Mouse (Mus musculus): Measurements from ENCODE around the gene Slfn5. TPM values are rescaled to one million over a fixed set of nuclear protein-coding genes. Genes with fewer than 3 reads are reported as not detected.
A peak's percentile ranks its signal among the peaks of the same experiment; 100 is the strongest.
"Not testable (repeated sequence)": the region's sequence is repeated elsewhere in the genome, so short reads cannot be mapped to it uniquely, and the experiment has no call there.

Gene Slfn5
- polyA plus RNA-seq, 1 experiment from 2014 or later = 7.7 TPM

GRCm38 (mm10) chr11:82931671-82932450, 19.3 kb upstream of the Slfn5 start:
- H3K27me3 ChIP-seq (ENCODE audit: control insufficient read depth, insufficient read depth, low read length); H3K4me1 ChIP-seq (ENCODE audit: control insufficient read depth, insufficient read depth, low read length); H3K27ac ChIP-seq (ENCODE audit: low read length); H3K9me3 ChIP-seq (replicated peaks; ENCODE audit: control insufficient read depth, low read length); ATAC-seq (replicated peaks; ENCODE audit: extremely low read depth, insufficient read depth, low FRiP score): not testable (repeated sequence)
- Histone ChIP-seq H3K4me3 (ENCODE audit: low read length) (peak overlapping the region; percentile 53), H3K9ac (ENCODE audit: low read length) (peak overlapping the region; percentile 60), H3K4me2 (ENCODE audit: low read depth, low read length) (peak overlapping the region; percentile 76), H3K36me3 (ENCODE audit: control insufficient read depth, insufficient read depth) (peaks cover 56% of the 10 kb centered on the region)
- WGBS = 8% methylated on average over 118 of the region's 119 CpGs

- peak overlapping the region; percentile 76 for H3K4me2 ChIP-seq (ENCODE audit: low read depth, low read length)
- WGBS = 31% methylated on average over 29 of the region's 29 CpGs
- H3K9me3 ChIP-seq (replicated peaks; ENCODE audit: control insufficient read depth, low read length) = no peaks in the 10 kb centered on the region
- no peak for ATAC-seq (replicated peaks; ENCODE audit: extremely low read depth, insufficient read depth, low FRiP score)
- H3K9ac ChIP-seq (ENCODE audit: low read length) = peak overlapping the region; percentile 63
- H3K4me1 ChIP-seq (ENCODE audit: control insufficient read depth, insufficient read depth, low read length) = peaks cover 5% of the 10 kb centered on the region
- no peak overlapping the region for H3K27ac ChIP-seq (ENCODE audit: low read length)
- H3K4me3 ChIP-seq (ENCODE audit: low read length) = peak overlapping the region; percentile 53
- no peaks in the 10 kb centered on the region; the same call in 1 of the 2 replicates for H3K27me3 ChIP-seq (ENCODE audit: control insufficient read depth, insufficient read depth, low read length)
- H3K36me3 ChIP-seq (ENCODE audit: control insufficient read depth, insufficient read depth) = peaks cover 57% of the 10 kb centered on the region
These were observed 18.0 kb upstream of the Slfn5 start for GRCm38 (mm10) chr11:82933186-82933585.

GRCm38 (mm10) chr11:82943336-82943735, 7.8 kb upstream of the Slfn5 start:
- Histone ChIP-seq H3K9ac (ENCODE audit: low read length) (no peak overlapping the region), H3K4me1 (ENCODE audit: control insufficient read depth, insufficient read depth, low read length) (peaks cover 9% of the 10 kb centered on the region), H3K9me3 (replicated peaks; ENCODE audit: control insufficient read depth, low read length) (no peaks in the 10 kb centered on the region), H3K4me3 (ENCODE audit: low read length) (no peak overlapping the region), H3K4me2 (ENCODE audit: low read depth, low read length) (no peak overlapping the region), H3K27me3 (ENCODE audit: control insufficient read depth, insufficient read depth, low read length) (no peaks in the 10 kb centered on the region), H3K27ac (ENCODE audit: low read length) (no peak overlapping the region), H3K36me3 (ENCODE audit: control insufficient read depth, insufficient read depth) (peaks cover 25% of the 10 kb centered on the region)
- ATAC-seq (replicated peaks; ENCODE audit: extremely low read depth, insufficient read depth, low FRiP score) = no peak
- WGBS = 57% methylated on average over 6 of the region's 6 CpGs

DNA sequence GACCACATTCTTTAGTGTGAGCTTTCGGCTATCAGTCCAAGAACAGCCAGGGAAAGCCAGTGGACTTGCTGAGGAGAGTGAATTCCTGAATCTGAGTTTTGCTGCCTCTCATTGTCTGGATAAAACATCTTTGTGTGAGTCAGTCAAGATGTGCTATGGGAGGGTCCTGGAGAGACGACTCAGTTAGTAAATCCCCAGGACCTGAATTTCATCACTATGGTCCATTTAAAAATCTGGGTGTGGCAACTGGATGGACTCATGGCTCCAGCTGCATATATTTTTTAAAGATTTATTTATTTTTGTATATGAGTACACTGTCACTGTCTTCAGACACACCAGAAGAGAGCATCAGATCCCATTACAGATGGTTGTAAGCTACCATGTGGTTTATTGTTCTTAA, 5.5 kb upstream of the Slfn5 start:
- ATAC-seq (replicated peaks; ENCODE audit: extremely low read depth, insufficient read depth, low FRiP score) = no peak
- Histone ChIP-seq H3K4me2 (ENCODE audit: low read depth, low read length) (no peak overlapping the region), H3K27me3 (ENCODE audit: control insufficient read depth, insufficient read depth, low read length) (no peaks in the 10 kb centered on the region), H3K9ac (ENCODE audit: low read length) (no peak overlapping the region), H3K9me3 (replicated peaks; ENCODE audit: control insufficient read depth, low read length) (no peaks in the 10 kb centered on the region), H3K27ac (ENCODE audit: low read length) (no peak overlapping the region), H3K4me1 (ENCODE audit: control insufficient read depth, insufficient read depth, low read length) (peaks cover 9% of the 10 kb centered on the region), H3K4me3 (ENCODE audit: low read length) (no peak overlapping the region), H3K36me3 (ENCODE audit: control insufficient read depth, insufficient read depth) (peaks cover 6% of the 10 kb centered on the region)
- WGBS = 15% methylated on average over 2 of the region's 2 CpGs

GRCm38 (mm10) chr11:82947457-82947856, 3.7 kb upstream of the Slfn5 start:
- no peak for ATAC-seq (replicated peaks; ENCODE audit: extremely low read depth, insufficient read depth, low FRiP score)
- Histone ChIP-seq H3K27me3 (ENCODE audit: control insufficient read depth, insufficient read depth, low read length) (no peaks in the 10 kb centered on the region), H3K4me2 (ENCODE audit: low read depth, low read length) (no peak overlapping the region), H3K4me1 (ENCODE audit: control insufficient read depth, insufficient read depth, low read length) (peaks cover 13% of the 10 kb centered on the region), H3K9ac (ENCODE audit: low read length) (no peak overlapping the region), H3K9me3 (replicated peaks; ENCODE audit: control insufficient read depth, low read length) (no peaks in the 10 kb centered on the region), H3K36me3 (ENCODE audit: control insufficient read depth, insufficient read depth) (peaks cover 5% of the 10 kb centered on the region; the same call in 1 of the 2 replicates), H3K27ac (ENCODE audit: low read length) (no peak overlapping the region), H3K4me3 (ENCODE audit: low read length) (no peak overlapping the region)
- 59% methylated on average over 4 of the region's 4 CpGs for WGBS

GRCm38 (mm10) chr11:82949036-82949435, 2.1 kb upstream of the Slfn5 start:
- no peak for ATAC-seq (replicated peaks; ENCODE audit: extremely low read depth, insufficient read depth, low FRiP score)
- WGBS = 66% methylated on average over 9 of the region's 9 CpGs
- H3K4me1 ChIP-seq (ENCODE audit: control insufficient read depth, insufficient read depth, low read length) = peaks cover 13% of the 10 kb centered on the region
- H3K27me3 ChIP-seq (ENCODE audit: control insufficient read depth, insufficient read depth, low read length) = no peaks in the 10 kb centered on the region
- H3K27ac ChIP-seq (ENCODE audit: low read length) = no peak overlapping the region; the same call in 1 of the 2 replicates
- no peaks in the 10 kb centered on the region for H3K9me3 ChIP-seq (replicated peaks; ENCODE audit: control insufficient read depth, low read length)
- no peak overlapping the region for H3K4me3 ChIP-seq (ENCODE audit: low read length)
- H3K9ac ChIP-seq (ENCODE audit: low read length) = no peak overlapping the region
- H3K36me3 ChIP-seq (ENCODE audit: control insufficient read depth, insufficient read depth) = no peaks in the 10 kb centered on the region
- H3K4me2 ChIP-seq (ENCODE audit: low read depth, low read length) = no peak overlapping the region

DNA sequence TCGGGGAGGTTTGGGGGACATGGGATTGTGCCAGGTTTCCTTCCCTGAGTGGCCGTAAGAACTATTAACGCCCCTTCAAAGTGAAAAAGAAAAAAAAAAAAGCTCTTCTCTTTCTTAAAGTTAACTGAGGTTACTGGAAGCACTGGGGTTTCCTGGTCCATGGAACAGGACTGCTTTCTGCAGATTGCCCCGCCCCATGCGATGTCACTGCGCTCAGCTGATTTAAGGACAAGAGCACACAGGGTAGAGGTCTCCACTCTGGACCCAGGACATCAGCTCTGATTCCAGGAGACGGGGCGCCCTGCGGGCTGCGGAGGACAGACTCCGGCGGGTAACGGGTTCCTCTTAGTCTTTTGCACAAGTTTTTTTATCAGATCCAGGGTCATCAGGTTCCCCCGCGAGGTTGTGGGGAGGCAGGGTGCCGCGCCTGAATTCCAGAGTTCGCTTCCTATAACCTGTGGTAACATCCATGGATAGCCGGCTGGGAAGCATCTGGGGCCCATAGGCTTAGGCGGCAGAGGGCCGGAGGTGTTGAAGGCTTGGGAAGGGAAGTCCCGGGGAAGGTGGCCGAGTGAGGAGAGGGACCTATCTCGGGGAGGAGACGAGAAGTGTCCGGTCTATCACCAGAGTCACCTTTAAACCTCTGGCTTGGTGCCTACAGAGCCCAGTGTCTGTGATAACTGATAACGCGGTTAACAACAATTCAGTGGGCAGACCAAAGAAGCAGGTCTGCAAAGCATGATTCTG, 889 bp downstream of the Slfn5 start:
- Histone ChIP-seq H3K27me3 (ENCODE audit: control insufficient read depth, insufficient read depth, low read length) (no peaks in the 10 kb centered on the region), H3K36me3 (ENCODE audit: control insufficient read depth, insufficient read depth) (no peaks in the 10 kb centered on the region), H3K4me2 (ENCODE audit: low read depth, low read length) (peak overlapping the region; percentile 66), H3K27ac (ENCODE audit: low read length) (peak overlapping the region; percentile 59), H3K9ac (ENCODE audit: low read length) (peak overlapping the region; percentile 57), H3K9me3 (replicated peaks; ENCODE audit: control insufficient read depth, low read length) (no peaks in the 10 kb centered on the region), H3K4me1 (ENCODE audit: control insufficient read depth, insufficient read depth, low read length) (peaks cover 4% of the 10 kb centered on the region), H3K4me3 (ENCODE audit: low read length) (peak overlapping the region; percentile 45)
- 3% methylated on average over 28 of the region's 28 CpGs for WGBS
- 0 out of 2 replicates have a peak, but pooled peaks have one; percentile 63 for ATAC-seq (replicated peaks; ENCODE audit: extremely low read depth, insufficient read depth, low FRiP score)

GRCm38 (mm10) chr11:82952612-82953542, 1.7 kb downstream of the Slfn5 start:
- no peaks in the 10 kb centered on the region for H3K36me3 ChIP-seq (ENCODE audit: control insufficient read depth, insufficient read depth)
- 0 out of 2 replicates have a peak, but pooled peaks have one; percentile 34 for ATAC-seq (replicated peaks; ENCODE audit: extremely low read depth, insufficient read depth, low FRiP score)
- no peaks in the 10 kb centered on the region for H3K27me3 ChIP-seq (ENCODE audit: control insufficient read depth, insufficient read depth, low read length)
- peaks cover 4% of the 10 kb centered on the region for H3K4me1 ChIP-seq (ENCODE audit: control insufficient read depth, insufficient read depth, low read length)
- no peaks in the 10 kb centered on the region for H3K9me3 ChIP-seq (replicated peaks; ENCODE audit: control insufficient read depth, low read length)
- WGBS = 58% methylated on average over 9 of the region's 9 CpGs
- peak overlapping the region; percentile 45 for H3K4me3 ChIP-seq (ENCODE audit: low read length)
- peak overlapping the region; percentile 59 for H3K27ac ChIP-seq (ENCODE audit: low read length)
- peak overlapping the region; percentile 57 for H3K9ac ChIP-seq (ENCODE audit: low read length)
- peak overlapping the region; percentile 66 for H3K4me2 ChIP-seq (ENCODE audit: low read depth, low read length)

All from heart, embryonic 16.5 days (tissue).